Mouse (Mus musculus) B cell, adult (primary cell): ENCODE data around the gene Vgf. TPM values are rescaled to one million over a fixed set of nuclear protein-coding genes. Genes with fewer than 3 reads are reported as not detected.

Experiments used
- total RNA-seq: library from RNA; stranded (reverse); gene quantifications from 4 replicates; pipeline ENCODE4 v1.2.4, GENCODE M21; 2023; ENCODE audit not compliant: inconsistent age

Vgf gene
- 0.94 to 1.9 TPM (median 1.4 TPM) in 4 replicates for total RNA-seq

GRCm38 (mm10) chr5:137026092-137026491, at the start of gene Vgf:
Gene Vgf, plus strand, starts transcription at chr5:137026392.

DNA sequence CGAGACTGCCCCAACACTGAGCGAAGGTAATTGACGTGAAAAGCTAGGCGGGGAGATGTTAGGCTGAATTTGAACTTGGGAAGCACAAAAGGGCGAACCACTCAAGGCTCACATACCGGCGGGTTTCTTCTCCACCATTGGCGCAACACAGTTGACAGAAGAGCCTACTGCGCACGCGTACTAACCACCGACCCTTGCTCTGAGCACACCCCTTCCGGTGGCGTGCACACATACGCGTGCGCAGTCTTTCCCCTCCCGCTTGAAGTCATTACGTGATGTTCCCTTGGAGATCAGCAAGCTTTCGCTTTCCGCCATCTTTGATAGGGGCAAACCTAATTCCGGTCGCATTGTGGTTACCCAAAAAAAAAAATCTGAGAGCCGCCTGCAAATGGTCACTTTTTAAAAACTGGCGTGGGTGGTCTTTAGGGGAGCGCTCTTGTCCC, 39.5 kb upstream of the Vgf start, which contains the start of gene Plod3:
TSS of gene Plod3 (plus strand) at position 325 of the 443 bp plus-strand sequence.

DNA sequence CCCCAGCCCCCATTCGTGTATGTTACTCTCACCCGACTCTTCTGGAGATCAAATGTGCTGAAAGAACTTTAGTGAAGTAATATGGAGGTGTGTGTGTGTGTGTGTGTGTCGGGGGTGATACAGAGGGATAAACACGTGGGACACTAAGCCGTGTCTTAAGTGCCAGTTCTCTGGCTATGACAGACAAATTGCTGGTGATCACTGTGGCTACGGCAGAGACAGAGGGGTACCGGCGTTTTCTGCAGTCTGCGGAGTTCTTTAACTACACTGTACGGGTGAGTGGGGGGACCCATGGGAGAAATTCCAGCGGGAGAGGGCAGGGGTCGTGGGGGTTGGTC, 38.3 kb upstream of the Vgf start, which contains the start of gene Znhit1:
TSS of gene Znhit1 (minus strand) at position 88 of the 338 bp plus-strand sequence.

DNA sequence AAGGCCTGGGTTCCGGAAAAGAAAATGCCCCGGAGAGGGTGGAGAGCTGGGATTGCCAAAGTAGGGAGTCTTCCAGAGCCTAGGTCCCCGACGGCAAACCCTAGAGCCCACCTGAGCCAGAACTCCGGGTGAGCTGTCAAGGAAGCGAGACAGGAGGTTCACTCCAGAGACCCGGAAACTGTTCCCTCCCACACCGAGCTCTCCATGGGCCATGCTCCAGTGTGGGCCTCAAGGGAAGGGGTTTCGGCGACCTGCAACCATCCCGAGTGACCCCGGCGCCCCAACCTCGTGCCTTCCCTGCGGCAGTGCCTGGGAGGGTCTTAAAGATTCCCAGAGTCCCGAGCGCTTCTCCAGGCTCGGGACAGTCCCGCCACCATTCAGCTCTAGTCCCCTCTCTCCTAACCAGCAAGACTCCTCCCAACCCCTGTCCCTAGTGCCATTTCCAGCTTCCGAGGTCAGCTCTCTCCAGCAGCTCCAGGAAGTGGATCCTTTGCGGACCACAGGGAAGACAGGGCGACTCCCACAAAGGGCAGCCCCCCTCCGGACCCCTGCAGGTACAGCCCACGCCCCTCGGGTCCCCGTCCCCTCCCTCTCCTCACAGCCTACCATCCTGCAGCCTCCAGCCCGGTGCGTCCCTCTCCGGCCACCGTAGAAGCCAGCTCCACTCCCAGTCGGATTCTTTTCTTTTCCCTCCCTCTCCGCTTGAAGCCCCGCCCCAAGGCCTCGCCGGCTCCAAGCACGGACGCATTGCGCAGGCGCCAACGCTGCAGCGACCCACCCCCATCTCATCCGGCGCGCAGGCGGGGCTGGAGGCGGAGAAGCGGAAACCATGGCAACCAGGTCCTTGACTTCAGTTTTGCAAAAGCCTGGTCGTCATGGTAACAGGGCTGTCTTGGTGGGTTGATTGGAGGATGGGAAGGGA, 19.5 kb downstream of the Vgf start, which contains the start of gene Ap1s1:
TSS of gene Ap1s1 (minus strand) at position 734 of the 922 bp plus-strand sequence.

DNA sequence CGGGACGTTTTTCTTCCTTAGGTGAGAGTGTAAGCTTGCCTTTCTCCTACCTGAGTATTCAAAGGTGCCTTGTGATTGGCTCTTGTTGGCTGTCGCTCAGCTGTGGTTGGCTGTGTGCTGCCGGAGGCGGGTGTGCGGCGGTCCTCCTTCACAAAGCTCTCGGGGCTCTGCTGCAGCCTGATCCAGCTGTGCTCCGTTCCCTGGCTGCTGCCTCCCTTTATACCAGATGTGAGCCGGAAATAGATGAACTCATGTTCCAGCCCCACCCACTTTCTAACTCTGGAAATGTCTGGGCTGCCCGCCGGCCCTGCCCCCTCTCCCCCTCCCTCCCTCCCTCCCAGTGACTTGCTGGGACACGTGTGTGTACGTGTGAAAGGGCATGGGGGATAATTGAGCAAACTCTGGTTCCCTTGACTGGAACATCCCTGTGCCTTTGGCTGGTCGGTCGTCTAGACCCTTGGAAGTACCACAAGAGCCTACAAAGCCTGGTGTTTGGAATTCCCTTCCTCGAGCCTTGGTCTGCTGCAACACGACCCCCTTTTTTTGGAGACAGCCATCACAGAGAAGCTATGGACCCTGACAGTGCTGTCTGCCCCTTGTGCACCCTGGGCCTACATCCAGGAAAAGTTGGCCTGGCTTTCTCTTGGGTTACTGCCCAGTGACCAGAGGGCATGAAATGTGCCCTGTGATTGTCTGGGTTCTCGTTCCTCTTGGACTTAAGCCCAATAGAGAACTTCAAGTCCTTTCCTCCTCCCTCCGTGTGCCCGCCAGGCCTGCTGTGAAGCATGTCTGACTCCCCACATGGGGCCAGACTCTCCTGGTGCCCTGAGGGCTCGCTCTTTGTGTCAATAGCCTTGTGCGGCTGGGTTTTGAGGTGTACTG, 46.1 kb downstream of the Vgf start, which contains the start of gene Serpine1:
TSS of gene Serpine1 (minus strand) at position 190 of the 882 bp plus-strand sequence.

Other genes with a start within 250 kb of the Vgf start
- not detected in 4 replicates for gene Col26a1, start 143.2 kb upstream of the Vgf start, total RNA-seq
- gene Ift22, start 118.2 kb upstream of the Vgf start, total RNA-seq: 15.6 to 28.1 TPM (median 22.4 TPM) in 4 replicates
- gene Fis1, start 73.1 kb upstream of the Vgf start, total RNA-seq: 162 to 190 TPM (median 176 TPM) in 4 replicates
- 0.35 to 1.4 TPM in 2 of 4 replicates, not detected in the others for gene Cldn15, start 59.8 kb upstream of the Vgf start, total RNA-seq
- 19.4 to 29.8 TPM (median 27.6 TPM) in 4 replicates for gene Plod3, start 39.4 kb upstream of the Vgf start, total RNA-seq
- 21.9 to 29.1 TPM (median 27.2 TPM) in 4 replicates for gene Znhit1, start 38.4 kb upstream of the Vgf start, total RNA-seq
- 21.2 to 26.8 TPM (median 22.0 TPM) in 4 replicates for gene Ap1s1, start 19.7 kb downstream of the Vgf start, total RNA-seq
- gene Serpine1, start 45.9 kb downstream of the Vgf start, total RNA-seq: not detected in 4 replicates
- gene Trim56, start 89.8 kb downstream of the Vgf start, total RNA-seq: 58.3 to 72.3 TPM (median 64.2 TPM) in 4 replicates
- gene Muc3, start 122.9 kb downstream of the Vgf start, total RNA-seq: not detected in 4 replicates
- gene Muc3a, start 186.0 kb downstream of the Vgf start, total RNA-seq: 10.4 to 13.8 TPM (median 11.2 TPM) in 4 replicates